In the genomic region with DNA sequence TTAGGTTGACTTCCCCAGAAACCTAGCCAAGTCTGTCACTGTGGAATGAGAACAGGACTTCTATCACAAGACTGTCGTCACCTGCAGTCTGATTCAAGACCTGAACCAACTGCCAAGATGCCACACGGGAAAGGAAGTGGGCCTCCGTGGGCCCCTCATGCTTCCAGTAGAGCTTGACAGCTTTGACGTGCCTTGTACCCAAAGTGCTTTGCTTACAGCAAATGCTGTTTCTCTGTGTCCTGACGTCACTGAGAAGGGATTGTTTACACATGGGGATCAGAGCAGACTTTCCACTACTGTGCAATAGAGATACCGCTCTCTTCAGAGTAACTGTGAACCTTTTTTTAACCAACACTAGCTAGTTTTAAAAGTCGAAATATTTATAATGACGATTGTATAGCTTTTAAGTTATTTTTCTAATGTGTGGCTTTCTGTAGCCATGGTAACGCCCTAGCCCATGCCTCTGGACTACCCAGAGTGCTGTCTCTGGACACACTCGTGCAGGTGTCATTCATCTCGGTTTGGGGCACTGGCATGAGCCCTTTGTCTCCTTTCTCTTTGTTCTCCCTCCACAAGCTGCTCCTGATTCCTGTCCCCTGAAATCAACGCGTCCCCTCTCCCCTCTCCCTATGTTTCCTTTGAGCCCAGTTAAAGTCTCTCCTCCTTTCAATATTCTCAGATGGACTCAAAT, we compare ENCODE assay signal across 10 mouse cellular contexts. TPM values are rescaled to one million over a fixed set of nuclear protein-coding genes. Genes with fewer than 3 reads are reported as not detected.
DNase-seq lines count a peak whose midpoint lies in the region; ATAC-seq and TF ChIP-seq lines count a peak whose summit lies in the region.
"Had no signal": no experiment of that assay in that cellular context is flagged by ENCODE, and none has a peak within 500 bp of the region (broad histone marks: within the 10 kb centered on the region; RNA-seq: fewer than 3 reads in every experiment).

No protein-coding gene starts in this region.

- no peak overlapping the region for H3K27ac ChIP-seq in hindbrain, embryonic 11.5 days (ENCODE audit: low read depth, low read length)
- no peak overlapping the region for H3K27ac ChIP-seq in hindbrain, embryonic 14.5 days
- peak overlapping the region; percentile 85 for H3K27ac ChIP-seq in thymus, adult 2 months (ENCODE audit: control insufficient read depth, insufficient read depth, low read length)
- H3K27ac ChIP-seq: neural tube, embryonic 13.5 days had no signal

- no peak for TF ChIP-seq CTCF in thymus, adult 2 months (IDR thresholded peaks at IDR 0.05; ENCODE audit: borderline replicate concordance, control insufficient read depth, extremely low read depth, insufficient read depth, low read length, poor library complexity)

- H3K4me1 ChIP-seq in hindbrain, embryonic 11.5 days (replicated peaks; ENCODE audit: control insufficient read depth, insufficient read depth, low read length) = no peaks in the 10 kb centered on the region
- H3K4me1 ChIP-seq in hindbrain, embryonic 14.5 days (replicated peaks; ENCODE audit: control insufficient read depth, insufficient read depth, low read length) = no peaks in the 10 kb centered on the region
- H3K4me1 ChIP-seq in thymus, adult 2 months (replicated peaks; ENCODE audit: control insufficient read depth, insufficient read depth, low read length) = peaks cover 14% of the 10 kb centered on the region
- H3K4me1 ChIP-seq: neural tube, embryonic 13.5 days had no signal

- peak; percentile 38; the same call in 1 of the 2 replicates for ATAC-seq in hindbrain, embryonic 11.5 days (ENCODE audit: low FRiP score)
- no peak for ATAC-seq in hindbrain, embryonic 14.5 days (ENCODE audit: low FRiP score)
- peak; percentile 50 for ATAC-seq in megakaryocyte progenitor cell, adult 5-6 weeks (replicated peaks; ENCODE audit: poor library complexity)

- no peak overlapping the region for H3K4me3 ChIP-seq in hindbrain, embryonic 11.5 days (ENCODE audit: low read depth, low read length)
- H3K4me3 ChIP-seq in hindbrain, embryonic 14.5 days (replicated peaks; ENCODE audit: low read length) = no peak overlapping the region
- no peak overlapping the region for H3K4me3 ChIP-seq in thymus, adult 2 months (ENCODE audit: control insufficient read depth, insufficient read depth, low read length)
- H3K4me3 ChIP-seq: neural tube, embryonic 13.5 days had no signal

- H3K9ac ChIP-seq in hindbrain, embryonic 11.5 days (ENCODE audit: low read depth, low read length) = no peak overlapping the region
- H3K9ac ChIP-seq in hindbrain, embryonic 14.5 days = no peak overlapping the region
- H3K9ac ChIP-seq: neural tube, embryonic 13.5 days had no signal

- TF ChIP-seq POLR2A in thymus, adult 2 months (IDR thresholded peaks at IDR 0.05; ENCODE audit: control insufficient read depth, extremely low read depth, insufficient read depth, low read length, poor library complexity) = no peak

- peak; percentile 18 for DNase-seq in hindbrain, embryonic 11.5 days (ENCODE audit: low spot score)
- DNase-seq in hindbrain, embryonic 14.5 days (ENCODE audit: low spot score) = no peak
- DNase-seq in R1 (ENCODE audit: low read depth, low spot score) = peak; percentile 12
- DNase-seq in thymus, adult 2 months = peak; percentile 27
- no peak for DNase-seq in layer of hippocampus, adult 9-10 months (ENCODE audit: low spot score)
- DNase-seq in embryo, embryonic 10 days (ENCODE audit: low spot score) = no peak
- DNase-seq: cerebellum, postnatal 36 days; lung, postnatal 14 days had no signal

- no peaks in the 10 kb centered on the region for H3K9me3 ChIP-seq in hindbrain, embryonic 11.5 days (ENCODE audit: control insufficient read depth, low read length)
- H3K9me3 ChIP-seq in hindbrain, embryonic 14.5 days (ENCODE audit: control insufficient read depth, low read length) = no peaks in the 10 kb centered on the region
- H3K9me3 ChIP-seq: neural tube, embryonic 13.5 days had no signal

- 55% methylated on average over 13 of the region's 13 CpGs for WGBS in hindbrain, embryonic 11.5 days
- WGBS in hindbrain, embryonic 14.5 days = 42% methylated on average over 13 of the region's 13 CpGs
- 43% methylated on average over 13 of the region's 13 CpGs for WGBS in thymus, adult 2 months

- no peaks in the 10 kb centered on the region for H3K36me3 ChIP-seq in hindbrain, embryonic 11.5 days (ENCODE audit: control insufficient read depth, insufficient read depth, low read length)
- H3K36me3 ChIP-seq in hindbrain, embryonic 14.5 days (replicated peaks; ENCODE audit: control insufficient read depth, insufficient read depth) = peaks cover 12% of the 10 kb centered on the region
- H3K36me3 ChIP-seq in thymus, adult 2 months (ENCODE audit: control insufficient read depth, insufficient read depth, low read length) = no peaks in the 10 kb centered on the region

- H3K4me2 ChIP-seq in hindbrain, embryonic 11.5 days (replicated peaks; ENCODE audit: low read depth, low read length) = no peak overlapping the region
- H3K4me2 ChIP-seq in hindbrain, embryonic 14.5 days (replicated peaks) = no peak overlapping the region
- H3K4me2 ChIP-seq: neural tube, embryonic 13.5 days had no signal

- no peaks in the 10 kb centered on the region for H3K27me3 ChIP-seq in hindbrain, embryonic 11.5 days (ENCODE audit: control insufficient read depth, insufficient read depth, low read length)
- H3K27me3 ChIP-seq in hindbrain, embryonic 14.5 days (ENCODE audit: control insufficient read depth, insufficient read depth, low read length) = no peaks in the 10 kb centered on the region
- no peaks in the 10 kb centered on the region for H3K27me3 ChIP-seq in thymus, adult 2 months (ENCODE audit: control insufficient read depth, insufficient read depth, low read length)
- H3K27me3 ChIP-seq: neural tube, embryonic 13.5 days had no signal

RNA-seq across cellular contexts. Expression of gene Mapk9, which starts 8.7 kb away (rescaled TPM):
- 49.3 and 52.9 TPM in 2 replicates for polyA plus RNA-seq in hindbrain, embryonic 11.5 days (2014; fragmentation: Nextera tagmentation; extraction: Ambion mirVana)
- polyA plus RNA-seq in hindbrain, embryonic 14.5 days (2014; fragmentation: Nextera tagmentation; extraction: Ambion mirVana) = 86.6 and 94.9 TPM in 2 replicates
- total RNA-seq in megakaryocyte progenitor cell, adult 5-6 weeks (2015) = 32.9 and 40.2 TPM in 2 replicates
- 31.1 and 56.3 TPM in 2 replicates for total RNA-seq in megakaryocyte progenitor cell, adult 5-6 weeks (2017)
- polyA plus RNA-seq in thymus, adult 2 months (2012; rRNA removed) = 30.1 and 34.9 TPM in 2 replicates

RNA-seq across cellular contexts. Expression of gene Gfpt2, which starts 43.9 kb away (rescaled TPM):
- 13.0 and 14.5 TPM in 2 replicates for polyA plus RNA-seq in hindbrain, embryonic 11.5 days (2014; fragmentation: Nextera tagmentation; extraction: Ambion mirVana)
- polyA plus RNA-seq in hindbrain, embryonic 14.5 days (2014; fragmentation: Nextera tagmentation; extraction: Ambion mirVana) = 4.9 and 6.0 TPM in 2 replicates
- total RNA-seq in megakaryocyte progenitor cell, adult 5-6 weeks (2015) = 0.24 and 0.39 TPM in 2 replicates
- total RNA-seq in megakaryocyte progenitor cell, adult 5-6 weeks (2017) = 0.37 TPM in 1 of 2 replicates, not detected in the other
- 2.8 and 4.4 TPM in 2 replicates for polyA plus RNA-seq in thymus, adult 2 months (2012; rRNA removed)

Comparison
In these comparisons a context has a peak if more than half of its experiments do, and no peak if none do; other contexts are left out.
1. DNase-seq: peak in hindbrain, embryonic 11.5 days (single experiment), R1 (single experiment) and thymus, adult 2 months (single experiment); none in hindbrain, embryonic 14.5 days (single experiment), layer of hippocampus, adult 9-10 months (single experiment) and embryo, embryonic 10 days (single experiment).